Mouse (Mus musculus): ENCODE measurements around the gene Ccsap.

Ccsap gene

DNA sequence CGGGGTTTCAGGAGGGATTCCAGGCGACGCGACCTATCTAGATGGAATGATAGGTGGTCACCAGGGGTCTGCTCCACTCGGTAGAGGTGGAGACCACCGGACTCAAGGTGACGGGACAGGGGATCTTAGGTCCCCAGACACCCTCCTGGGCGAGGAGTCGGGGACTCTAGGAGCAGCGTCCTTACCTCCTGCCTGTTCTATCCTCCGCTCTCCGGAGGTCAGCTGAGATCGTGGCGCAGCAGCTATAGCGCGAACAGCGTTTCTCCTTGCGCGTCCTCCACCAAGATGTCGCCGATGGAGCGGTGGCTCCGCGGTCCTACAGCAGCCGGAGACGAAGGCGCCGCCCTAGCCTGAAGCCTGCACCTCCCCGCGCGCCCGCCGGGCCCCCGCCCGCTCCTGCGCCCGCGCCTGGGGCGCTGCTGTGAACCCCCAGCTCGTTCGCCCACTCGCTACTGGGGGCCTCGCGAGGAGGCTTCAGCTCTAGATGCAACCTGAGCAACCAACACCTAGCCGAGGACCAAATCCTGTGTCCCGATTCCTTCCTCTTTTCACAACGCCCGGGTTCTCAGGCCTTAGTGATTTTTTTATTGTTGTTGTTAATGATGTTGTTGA lies at the start of gene Ccsap:
Gene Ccsap, minus strand, starts transcription at position 562 of the 612 bp plus-strand sequence.
- no peak for DNase-seq (ENCODE audit: low read depth)

DNA sequence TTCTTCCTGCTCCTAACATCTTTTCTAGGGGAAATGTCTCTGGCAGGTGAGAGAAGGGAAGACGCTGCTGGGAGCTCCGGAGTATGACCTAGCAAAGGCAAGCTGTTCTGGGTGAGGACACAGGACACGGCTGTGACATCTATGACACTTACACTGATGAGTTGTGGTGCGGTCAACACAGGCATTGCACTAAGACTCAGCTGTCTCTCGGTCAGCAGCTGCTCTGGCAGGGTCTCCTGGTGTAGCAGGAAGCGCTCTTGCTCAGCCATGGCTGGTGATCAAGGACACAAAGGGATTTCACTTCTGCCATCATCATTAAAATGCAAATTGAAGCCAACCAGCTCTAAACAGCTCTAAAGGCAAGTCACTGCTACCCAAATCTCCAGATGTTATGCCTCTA lies 47.6 kb upstream of the Ccsap start:
- no peak for DNase-seq (ENCODE audit: low read depth)

DNA sequence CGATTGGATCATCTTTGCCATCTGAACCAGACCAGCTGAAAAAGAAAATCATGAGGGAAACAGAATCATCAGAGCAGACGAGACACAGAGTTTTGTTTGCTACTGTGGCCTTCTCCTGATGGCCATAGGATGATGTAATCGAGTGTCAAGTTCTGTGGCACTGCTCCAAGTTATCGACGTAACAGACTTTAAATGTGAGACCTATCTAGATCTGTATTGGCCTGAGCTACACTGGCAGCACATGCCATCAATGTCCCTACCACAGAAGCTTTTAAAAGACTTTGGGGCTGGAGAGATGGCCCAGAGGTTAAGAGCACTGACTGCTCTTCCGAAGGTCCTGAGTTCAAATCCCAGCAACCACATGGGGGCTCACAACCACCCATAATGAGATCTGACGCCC lies 42.6 kb upstream of the Ccsap start:
- DNase-seq (ENCODE audit: low read depth), result no peak

DNA sequence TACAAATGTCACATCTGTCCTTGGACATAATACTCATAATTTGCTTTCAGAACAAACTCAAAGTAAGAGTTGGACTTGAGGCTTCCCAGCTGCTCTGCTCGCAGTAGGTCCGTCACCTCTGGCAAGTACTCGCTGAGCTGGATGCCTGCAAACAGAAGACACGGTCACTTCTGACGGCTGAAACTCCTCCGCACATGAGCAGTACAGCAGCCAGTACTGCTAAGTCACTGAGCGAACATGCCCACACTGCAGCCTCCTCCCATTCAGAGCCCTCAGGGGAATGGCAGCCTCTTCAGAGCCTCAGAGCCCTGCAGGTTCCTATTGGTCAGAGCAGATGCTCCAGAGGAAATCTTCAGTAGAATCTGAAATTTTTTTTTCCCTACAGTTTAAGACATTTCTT lies 39.4 kb upstream of the Ccsap start:
- DNase-seq (ENCODE audit: low read depth), result no peak

DNA sequence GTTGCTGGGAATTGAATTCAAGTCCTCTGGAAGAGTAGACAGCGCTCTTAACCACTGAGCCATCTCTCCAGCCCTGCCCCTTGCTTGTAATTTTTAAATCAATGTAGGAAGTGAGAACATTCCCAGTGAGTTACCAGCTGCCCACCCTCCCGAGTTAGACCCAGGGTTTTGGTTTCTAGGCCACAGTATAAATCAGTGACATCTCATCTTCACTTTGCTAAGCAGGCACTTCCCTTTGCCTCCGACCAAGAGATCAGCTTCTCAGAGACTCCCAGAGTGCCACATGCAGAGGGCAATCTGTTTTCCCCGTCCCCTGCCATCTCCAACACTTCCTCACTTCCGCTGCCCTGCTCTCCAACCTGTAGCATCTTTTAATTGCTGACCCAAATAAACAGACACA lies 38.6 kb upstream of the Ccsap start:
- DNase-seq (ENCODE audit: low read depth), result no peak

DNA sequence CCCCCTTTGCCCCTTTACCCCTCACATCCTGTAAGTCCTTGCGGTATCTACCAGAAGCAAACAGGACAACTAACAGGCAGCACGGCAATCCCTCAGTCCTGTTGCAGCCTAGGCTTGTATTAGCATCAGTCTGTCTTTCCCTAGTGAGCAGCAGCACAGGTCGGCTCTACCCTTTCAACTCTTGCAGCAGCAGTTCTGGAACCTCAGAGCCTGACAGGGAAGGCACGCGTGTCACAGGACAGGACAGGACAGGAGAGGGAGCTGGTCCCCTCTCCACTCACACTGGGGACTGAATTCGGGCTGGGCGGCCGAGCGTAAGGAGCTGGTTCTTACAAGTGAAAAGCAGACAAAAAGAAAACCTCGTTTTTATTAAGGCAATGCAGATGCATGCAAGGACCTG lies 36.8 kb upstream of the Ccsap start:
- no peak for DNase-seq (ENCODE audit: low read depth)

DNA sequence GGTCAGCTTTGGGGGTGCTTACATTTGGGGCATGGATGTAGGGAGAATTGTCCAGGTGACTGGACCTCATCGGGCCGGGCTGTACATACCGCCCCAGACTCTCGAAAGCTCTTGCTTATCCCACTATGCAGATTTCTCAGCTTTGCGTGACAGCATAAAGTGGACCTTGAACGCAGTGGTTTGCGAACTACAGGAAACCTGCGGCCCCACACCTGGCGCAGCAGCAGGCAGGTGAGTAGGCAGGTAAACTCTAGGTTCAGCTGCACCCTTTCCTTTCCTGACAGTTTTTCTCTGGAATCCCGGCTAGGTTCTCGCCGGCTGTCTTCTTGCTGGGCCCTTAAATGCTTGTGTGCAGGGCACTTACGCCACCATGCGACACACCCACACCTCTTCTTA lies 36.4 kb upstream of the Ccsap start:
- no peak for DNase-seq (ENCODE audit: low read depth)

DNA sequence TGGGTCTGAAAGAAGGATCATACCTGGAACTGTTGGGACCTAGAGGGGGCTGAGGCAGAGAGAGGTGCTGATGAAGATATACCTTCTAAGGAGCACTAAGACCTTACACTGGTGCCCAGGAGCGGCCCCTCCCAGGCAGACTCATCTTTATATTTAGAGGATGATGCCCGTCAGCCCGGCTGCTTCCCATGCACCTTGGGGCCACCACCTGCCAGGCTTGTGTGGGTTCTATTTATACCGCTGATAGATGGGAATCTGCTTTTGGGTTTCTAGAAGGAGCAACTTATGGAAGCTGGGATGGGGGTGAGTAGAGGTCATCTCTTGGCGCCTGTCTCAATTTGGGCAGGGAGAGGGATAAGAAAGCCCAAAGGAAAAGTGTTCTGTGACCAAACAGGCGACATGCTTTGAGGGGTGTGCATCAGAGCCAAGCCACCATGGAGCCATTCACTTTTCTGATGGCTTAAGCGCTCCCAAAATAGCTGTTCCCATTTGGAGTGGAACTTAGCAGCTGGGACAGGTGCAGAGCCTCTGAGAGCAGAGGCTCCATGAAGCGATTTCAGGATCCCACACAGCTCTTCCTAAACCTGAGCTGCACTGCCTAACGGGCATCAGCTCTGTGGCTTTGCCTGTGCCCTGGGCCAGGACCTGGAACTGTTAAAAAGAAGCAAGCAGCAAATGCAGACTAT lies 35.8 kb upstream of the Ccsap start:
- no peak for DNase-seq (ENCODE audit: low read depth)

DNA sequence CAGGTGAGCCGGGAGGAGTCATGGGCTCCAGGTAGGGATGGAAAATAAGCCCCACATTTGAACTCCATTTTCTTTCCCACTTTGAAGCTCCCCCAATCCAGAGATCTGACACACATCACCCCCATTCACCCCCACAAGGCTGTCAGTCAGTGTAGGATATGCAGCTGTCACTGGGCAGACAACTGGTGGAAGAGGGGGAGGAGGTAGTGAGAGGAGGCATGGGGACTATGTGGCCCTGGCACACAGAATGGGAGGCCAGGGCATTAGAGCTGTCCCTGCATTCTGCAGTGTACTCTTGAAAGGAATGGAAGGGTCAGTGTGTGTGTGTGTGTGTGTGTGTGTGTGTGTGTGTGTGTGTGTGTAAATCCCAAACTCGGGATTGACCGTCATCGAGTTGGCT lies 35.2 kb upstream of the Ccsap start:
- DNase-seq (ENCODE audit: low read depth), result no peak

DNA sequence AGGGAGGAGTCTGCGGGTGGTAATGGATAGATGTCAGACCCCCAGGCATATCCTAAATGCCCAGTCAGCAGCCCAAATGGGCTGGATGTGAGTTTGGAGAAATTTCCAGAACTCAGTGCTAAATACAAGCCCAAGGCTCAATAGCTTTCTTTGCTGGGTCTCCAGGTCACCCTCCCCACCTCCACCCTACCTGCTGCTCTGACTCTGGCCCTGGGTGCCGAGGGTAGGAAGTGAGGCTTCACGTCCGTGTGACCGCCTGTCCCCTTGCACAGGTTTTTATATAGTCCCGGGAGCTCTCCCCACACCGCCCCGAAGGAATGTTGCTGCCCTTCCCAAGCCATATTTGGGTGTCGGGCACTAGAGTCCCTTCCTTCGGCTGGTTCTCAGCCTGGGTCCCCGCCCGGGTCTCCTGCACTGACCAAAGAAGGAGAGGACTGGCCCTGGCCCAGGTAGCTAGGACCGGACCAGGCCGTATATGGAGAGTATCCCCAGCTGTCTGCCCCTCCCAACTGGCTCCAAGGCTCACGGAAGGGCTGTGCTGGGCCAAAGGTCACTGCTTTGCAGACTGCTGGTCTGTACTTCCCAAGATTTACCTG lies 34.6 kb upstream of the Ccsap start, which contains the start of gene Acta1:
Gene Acta1, minus strand, starts transcription at position 250 of the 596 bp plus-strand sequence.
- DNase-seq (ENCODE audit: low read depth), result no peak

DNA sequence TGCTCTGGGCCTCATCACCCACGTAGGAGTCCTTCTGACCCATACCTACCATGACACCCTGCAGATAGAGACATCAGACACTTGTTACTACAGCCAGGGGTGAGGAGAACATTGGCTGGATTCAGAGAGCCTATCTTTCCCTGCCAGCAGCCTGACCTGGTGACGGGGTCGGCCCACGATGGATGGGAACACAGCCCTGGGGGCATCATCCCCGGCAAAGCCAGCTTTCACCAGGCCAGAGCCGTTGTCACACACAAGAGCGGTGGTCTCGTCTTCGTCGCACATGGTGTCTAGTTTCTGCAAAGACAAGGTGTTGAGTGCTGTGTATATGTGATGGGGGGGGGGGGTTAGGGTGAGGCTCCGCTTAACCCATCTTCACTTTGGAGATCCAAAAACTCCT lies 33.4 kb upstream of the Ccsap start:
- DNase-seq (ENCODE audit: low read depth), result no peak

DNA sequence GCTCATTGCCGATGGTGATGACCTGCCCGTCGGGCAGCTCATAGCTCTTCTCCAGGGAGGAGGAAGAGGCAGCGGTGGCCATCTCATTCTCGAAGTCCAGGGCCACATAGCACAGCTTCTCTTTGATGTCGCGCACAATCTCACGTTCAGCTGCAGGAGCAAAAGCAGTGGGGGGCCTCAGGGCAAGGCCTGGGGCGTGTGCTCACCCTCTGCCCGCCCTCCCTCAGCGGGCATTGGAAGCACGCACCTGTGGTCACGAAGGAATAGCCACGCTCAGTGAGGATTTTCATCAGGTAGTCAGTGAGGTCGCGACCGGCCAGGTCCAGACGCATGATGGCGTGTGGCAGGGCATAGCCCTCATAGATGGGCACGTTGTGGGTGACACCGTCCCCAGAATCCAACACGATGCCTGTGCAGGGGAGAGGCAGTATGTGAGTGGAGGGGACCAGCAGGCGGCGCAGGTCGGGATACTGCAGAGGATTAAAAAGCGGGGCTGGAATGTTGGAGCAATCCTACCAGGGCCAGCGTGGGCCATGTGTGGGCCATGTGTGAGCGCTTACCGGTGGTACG lies 32.7 kb upstream of the Ccsap start:
- no peak for DNase-seq (ENCODE audit: low read depth)

DNA sequence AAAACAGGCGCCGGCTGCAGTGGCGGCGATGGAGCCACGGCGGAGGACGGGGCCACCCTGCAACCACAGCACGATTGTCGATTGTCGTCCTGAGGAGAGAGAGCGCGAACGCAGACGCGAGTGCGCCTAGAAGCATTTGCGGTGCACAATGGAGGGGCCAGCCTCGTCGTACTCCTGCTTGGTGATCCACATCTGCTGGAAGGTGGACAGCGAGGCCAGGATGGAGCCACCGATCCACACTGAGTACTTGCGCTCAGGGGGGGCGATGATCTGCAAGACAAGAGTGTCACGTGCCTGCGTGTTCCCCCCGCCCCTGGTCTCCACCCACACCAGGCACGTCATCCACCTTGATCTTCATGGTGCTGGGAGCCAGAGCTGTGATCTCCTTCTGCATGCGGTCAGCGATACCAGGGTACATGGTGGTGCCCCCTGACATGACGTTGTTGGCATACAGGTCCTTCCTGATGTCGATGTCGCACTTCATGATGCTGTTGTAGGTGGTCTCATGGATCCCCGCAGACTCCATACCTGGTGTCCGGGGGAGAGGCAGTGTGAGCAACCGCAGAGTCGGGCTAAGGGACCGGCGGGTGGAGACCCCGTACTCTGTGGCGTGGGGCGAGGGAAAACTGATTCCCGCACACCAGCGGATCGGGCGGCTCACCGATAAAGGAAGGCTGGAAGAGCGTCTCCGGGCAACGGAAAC lies 32.0 kb upstream of the Ccsap start:
- DNase-seq (ENCODE audit: low read depth), result peak; percentile 4

DNA sequence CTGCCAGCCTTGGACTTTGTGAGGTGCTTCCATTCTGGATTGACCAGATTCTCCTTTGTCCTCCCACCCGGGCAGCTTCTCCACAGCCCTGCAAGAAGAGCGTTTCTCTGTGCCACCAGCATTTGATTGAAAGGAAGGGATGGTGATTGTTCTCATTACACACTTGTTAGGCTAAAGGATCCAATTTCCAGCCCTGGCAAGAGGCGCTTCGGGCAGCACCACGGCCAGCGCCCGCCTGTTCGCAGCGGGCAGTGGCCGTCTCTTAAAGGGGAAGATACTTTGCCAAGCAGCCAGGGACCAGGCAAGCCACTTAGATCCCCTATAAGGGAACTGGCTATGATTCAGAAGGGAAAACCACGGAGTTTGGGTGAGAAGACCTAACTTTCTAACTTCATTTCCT lies 31.3 kb upstream of the Ccsap start:
- DNase-seq (ENCODE audit: low read depth), result no peak

DNA sequence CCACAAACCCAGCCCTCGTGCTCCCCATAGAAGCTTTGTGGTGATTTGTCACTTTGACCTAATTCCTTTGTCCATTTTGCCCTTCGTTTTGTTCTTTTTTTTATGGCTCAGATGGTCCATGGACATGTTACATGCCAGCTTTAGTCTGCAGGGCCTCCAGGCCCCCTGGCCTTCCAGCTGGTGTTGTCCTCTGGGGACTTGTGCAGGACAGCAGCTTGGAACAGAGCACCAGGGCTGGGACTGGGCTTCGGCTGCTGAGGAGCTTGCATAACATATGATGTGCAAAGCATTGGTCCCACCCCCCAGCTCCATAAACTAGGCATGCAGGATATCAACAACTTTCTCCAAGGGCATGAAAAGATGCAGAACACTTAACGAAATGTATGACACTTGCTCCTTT lies 29.8 kb upstream of the Ccsap start:
- DNase-seq (ENCODE audit: low read depth), result no peak

DNA sequence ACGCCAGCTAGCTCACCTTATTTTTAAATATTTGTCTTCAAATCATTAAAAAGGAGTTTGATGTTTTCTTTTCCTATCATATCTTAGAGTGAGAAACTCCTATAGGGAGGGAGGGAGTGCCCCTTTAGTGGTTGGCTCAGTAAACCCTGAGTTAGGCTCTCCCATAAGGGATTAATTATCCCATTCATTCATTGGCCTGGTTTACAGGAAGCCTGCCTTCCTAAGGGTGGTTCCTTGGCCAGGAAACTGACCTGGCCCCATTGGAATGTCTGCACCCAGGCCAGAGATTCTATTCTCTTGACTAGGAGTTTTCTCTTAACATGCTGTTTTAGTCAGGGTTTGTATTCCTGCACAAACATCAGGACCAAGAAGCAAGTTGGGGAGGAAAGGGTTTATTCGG lies 27.9 kb upstream of the Ccsap start:
- DNase-seq (ENCODE audit: low read depth), result no peak

DNA sequence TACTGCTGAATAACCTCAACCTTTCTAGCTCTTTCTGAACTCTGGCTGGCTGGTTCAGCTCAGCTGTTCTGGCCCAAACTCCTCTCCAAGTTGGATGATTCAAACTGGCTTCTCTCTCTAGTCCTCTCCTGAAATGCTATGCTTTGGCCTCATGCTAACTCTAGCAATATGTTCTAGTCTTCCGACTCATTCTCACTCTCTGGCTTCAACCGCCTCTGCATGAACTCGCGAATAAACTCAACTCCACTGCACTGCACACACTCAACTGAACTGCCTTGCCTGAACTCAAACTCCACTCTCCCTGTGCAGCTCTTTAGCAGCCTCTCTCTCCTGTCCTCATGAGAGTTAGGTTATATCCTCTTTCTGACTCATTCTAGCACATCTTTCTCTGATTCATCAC lies 27.2 kb upstream of the Ccsap start:
- no peak for DNase-seq (ENCODE audit: low read depth)

DNA sequence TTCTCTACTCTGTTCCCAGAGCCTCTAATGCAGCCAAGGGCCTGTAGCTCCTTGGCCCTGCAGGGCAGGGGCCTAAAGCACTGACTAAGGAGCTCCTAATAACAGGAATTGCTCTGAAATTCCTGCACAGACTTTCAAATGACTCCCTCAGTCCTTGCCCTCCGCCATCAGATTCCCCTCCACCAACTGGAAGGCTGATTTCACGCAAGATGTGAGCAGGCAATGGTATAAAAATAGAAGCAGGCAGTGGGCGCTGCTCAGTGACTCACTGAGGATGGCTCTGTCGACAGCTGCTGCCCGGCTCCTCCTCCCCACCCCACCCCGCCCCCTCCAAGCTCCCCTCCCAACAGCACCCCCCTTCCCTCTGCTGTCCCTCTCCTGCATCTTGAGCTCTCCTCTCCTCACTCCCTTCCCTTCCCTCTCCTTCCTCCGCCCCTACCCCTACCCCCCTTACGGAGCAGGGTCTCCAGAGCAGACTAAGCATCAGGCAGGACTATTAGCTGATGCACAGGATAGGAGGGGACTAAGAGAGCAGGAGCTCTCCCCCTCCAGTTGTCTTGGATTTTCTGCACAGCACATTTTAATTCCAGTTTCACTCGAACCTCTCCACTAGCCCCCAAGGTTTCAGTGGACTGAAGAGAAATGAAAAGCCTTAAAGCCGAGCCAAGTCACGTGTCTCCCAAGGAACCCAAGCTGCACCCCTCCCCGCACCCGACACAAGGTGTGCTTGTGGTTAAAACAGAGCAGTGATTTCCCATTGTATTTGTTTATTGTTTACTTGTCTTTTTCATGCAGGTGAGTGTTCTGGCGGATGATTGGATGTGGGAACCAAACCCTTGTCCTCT lies 24.9 kb upstream of the Ccsap start:
- DNase-seq (ENCODE audit: low read depth), result no peak

DNA sequence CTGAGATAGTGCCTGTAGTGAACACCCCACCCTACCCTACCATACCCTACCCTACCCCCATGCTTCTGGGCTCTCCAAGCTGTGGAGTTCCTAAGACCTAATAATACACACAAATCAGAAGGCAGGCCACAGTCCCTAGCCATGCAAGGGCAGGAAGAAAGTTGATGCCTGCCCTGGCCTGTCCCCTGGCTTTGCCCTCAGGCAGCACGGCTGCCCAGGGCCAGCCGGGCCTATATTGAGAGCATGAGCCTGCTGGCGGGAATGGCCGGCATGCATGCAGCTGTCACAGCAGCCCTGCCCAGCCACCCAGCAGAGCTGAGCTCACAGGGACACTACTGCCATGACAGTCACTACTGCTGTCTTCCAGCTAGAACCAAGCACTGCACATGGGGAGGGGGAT lies 23.1 kb upstream of the Ccsap start:
- DNase-seq (ENCODE audit: low read depth), result no peak

DNA sequence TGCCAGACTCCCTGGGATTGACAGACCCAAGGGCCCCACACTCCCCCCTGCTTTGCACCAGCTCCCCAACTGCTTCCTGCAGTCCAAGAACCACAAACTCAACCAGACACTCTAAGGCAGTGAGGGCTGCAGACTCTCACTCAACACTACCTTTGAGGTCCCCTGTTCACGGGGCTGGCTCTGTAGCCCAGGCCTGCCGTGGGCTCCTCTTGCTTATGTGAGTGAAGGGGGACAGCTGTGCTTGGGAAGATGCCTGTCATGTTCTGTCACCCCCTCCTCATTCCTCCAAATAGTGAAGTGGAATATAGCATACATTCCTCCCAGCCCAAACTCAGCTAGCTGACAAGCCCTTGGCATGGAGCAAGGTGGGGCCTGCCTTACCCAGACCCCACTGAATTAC lies 22.4 kb upstream of the Ccsap start:
- DNase-seq (ENCODE audit: low read depth), result no peak

DNA sequence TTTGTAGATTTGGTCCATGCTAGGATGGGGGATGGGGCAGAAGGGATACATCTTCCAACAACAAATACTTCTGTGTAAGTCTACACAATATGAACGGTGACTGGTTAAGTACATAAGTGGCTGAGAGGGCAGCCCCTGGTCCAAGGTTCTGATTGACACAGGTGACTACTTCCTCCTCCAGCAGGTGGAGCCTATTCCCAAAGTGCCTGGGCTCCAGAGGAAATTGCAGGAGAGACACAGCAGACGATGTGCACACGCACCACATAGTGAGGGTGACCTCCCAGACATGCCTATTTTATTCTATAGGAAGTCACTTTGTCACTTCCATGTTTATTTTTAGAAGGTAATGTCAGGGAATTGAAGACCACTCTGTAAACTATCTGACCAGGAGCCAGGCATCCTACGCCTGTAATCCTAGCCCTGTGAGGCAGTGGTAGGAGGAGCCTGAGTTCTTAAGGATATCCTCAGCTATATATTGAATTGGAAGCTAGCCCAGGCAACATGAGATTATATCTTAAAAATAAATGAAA lies 20.9 kb upstream of the Ccsap start:
- DNase-seq (ENCODE audit: low read depth), result no peak

DNA sequence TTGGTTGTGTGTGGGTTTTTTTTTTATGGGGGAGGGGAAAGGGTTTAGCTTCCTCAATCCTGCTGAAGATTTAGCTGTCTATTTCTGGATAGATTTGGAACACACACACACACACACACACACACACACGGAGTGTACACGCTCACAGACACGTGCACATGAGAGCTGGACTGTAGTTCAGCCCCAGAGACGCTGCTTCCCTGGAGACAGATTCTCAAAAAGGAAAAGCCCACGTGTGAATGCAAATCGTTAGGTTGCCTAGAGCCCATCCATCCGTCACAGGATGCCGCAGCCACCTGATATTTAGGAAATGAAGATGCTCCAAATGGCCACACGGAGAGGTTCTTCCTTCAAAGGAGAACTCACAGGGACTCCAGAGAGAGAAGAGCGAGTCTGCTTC lies 20.3 kb upstream of the Ccsap start:
- no peak for DNase-seq (ENCODE audit: low read depth)

Data from induced T-regulatory cell, adult 2 months (primary cell).